Mouse (Mus musculus) thymus, adult 2 months (tissue): ENCODE data around the gene Aff3.

Experiments
- CTCF ChIP-seq: fragments of 200-500 bp; IDR thresholded peaks from 2 replicates; pipeline ENCODE4 v1.5.1; 2012; ENCODE audit warnings: mild to moderate bottlenecking, control low read depth, low read length, moderate library complexity, borderline replicate concordance; ENCODE audit not compliant: control insufficient read depth, poor library complexity, insufficient read depth; ENCODE audit errors: extremely low read depth
- POLR2A ChIP-seq: fragments of 200-500 bp; IDR thresholded peaks from 2 replicates; pipeline ENCODE4 v1.6.1; 2012; ENCODE audit warnings: mild to moderate bottlenecking, low read length, control low read depth, moderate library complexity; ENCODE audit not compliant: control insufficient read depth, poor library complexity, insufficient read depth; ENCODE audit errors: extremely low read depth

GRCm38 (mm10) chr1:38441800-38442199 lies 223.0 kb downstream of the Aff3 start:
- TF ChIP-seq CTCF: no peak
- no peak for TF ChIP-seq POLR2A
